Mouse (Mus musculus) neutrophil, adult 5-6 weeks (primary cell): ENCODE data around the gene Ifrd1. TPM values are rescaled to one million over a fixed set of nuclear protein-coding genes. Genes with fewer than 3 reads are reported as not detected.
"Not testable (repeated sequence)": the region's sequence is repeated elsewhere in the genome, so short reads cannot be mapped to it uniquely, and the experiment has no call there.

Source experiments
- ATAC-seq: fragments of 151-379, 151-347 bp; 2 replicates; pipeline ENCODE4 v1.8.0; 2017; ENCODE audit warnings: mild to moderate bottlenecking, moderate TSS enrichment; ENCODE audit not compliant: insufficient number of reproducible peaks, poor library complexity, low FRiP score, severe bottlenecking; ENCODE audit errors: extremely low read depth
- total RNA-seq: library from RNA; stranded (forward); fragments of 200-1000 nt; gene quantifications from 2 replicates; pipeline ENCODE4 v1.2.3, GENCODE M21; 2017

Gene Ifrd1
- total RNA-seq, 1 experiment from 2014 or later, result 83.0 TPM

DNA sequence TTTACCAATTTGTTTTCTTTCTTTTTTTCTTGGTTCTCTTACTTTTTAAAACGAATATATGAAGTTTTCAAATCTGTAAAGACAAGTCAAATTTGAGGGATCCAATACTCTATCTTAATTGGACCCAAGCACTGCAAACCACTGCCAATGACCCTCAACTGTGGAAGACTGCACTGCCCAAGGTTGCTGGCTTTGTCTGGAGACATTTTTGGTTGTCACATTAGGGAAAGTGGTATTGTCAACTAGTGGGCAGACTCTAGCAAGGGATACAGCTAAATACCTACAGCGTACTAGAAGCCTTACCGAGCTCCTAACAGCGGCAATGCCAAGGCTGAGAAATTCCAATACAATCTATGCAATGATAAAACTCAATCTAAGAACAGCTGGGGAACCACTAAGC is 40.4 kb downstream of the Ifrd1 start:
- no peak for ATAC-seq

DNA sequence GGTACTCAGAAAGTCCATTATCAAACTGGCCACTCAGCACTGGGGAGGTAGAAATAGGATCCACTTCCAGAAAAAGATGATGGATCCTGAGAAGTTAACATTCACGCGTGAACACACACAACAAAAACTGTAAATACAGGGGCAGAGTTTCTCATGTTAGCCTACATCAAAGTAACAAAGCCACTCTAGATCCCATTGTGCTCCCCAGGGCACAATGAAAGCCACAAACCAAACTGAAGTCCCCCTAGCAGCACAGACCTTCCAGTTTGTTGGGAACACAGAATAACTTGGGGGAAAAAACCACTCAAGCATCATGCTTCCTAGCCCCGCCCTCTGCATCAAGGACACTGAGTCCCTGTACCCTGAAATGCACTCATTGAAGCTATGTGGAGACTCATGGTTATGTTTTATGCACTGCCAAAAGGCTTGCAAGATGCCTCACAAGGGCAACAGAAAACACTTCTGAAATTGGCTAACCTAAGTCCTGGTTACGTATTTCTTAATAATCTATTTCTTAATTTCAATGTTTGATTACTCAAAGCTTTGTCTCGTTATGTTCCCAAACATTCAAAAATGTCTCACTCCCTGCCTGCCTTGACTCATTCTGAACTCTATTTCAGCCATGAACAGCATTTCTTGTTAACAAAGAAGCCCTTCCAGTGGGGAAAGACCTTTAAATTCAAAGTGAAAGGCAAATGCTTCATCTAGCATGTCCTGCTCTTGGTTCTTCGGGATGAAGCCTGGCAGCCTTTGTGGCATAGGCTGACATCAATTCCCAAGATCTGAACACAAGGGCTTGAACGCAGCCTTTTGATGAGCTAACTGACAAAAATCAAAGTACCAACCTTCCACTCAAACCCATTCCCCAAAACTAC is 45.9 kb downstream of the Ifrd1 start:
- no peak for ATAC-seq

- no peak for ATAC-seq
Observed at GRCm38 (mm10) chr12:40200484-40201235, 47.6 kb downstream of the Ifrd1 start.

- peak; percentile 77 for ATAC-seq
Observed at GRCm38 (mm10) chr12:40199795-40200402, 48.4 kb downstream of the Ifrd1 start.

GRCm38 (mm10) chr12:40199302-40199701 is 49.0 kb downstream of the Ifrd1 start, which contains the start of gene Lsmem1:
Gene Lsmem1, minus strand, starts transcription at chr12:40199490.
- ATAC-seq, result no peak

GRCm38 (mm10) chr12:40198427-40198826 is 49.9 kb downstream of the Ifrd1 start:
- ATAC-seq, result peak; percentile 32; the same call in 1 of the 2 replicates

- no peak for ATAC-seq
Observed at GRCm38 (mm10) chr12:40198019-40198418, 50.3 kb downstream of the Ifrd1 start.

- no peak for ATAC-seq
Observed at GRCm38 (mm10) chr12:40197511-40197910, 50.8 kb downstream of the Ifrd1 start.

DNA sequence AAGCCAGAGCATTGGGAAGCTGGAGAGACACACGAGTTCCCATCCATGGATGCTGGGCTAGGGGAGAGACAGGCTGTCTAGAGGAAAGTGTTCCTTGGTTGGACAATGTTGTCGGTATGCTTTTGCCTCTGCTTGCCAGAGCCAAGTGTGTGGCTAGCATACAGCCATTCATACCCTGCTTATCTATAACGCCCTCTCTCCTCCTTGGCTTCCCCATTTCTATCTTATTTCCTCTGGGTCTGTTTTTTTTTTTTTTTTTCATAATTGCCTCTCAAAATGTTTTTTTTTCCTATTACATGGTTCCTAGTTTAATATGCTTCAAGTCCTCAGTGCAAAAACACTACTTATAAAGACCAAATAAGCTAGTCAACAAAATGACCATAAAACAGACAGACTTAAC is 62.8 kb downstream of the Ifrd1 start:
- ATAC-seq, result no peak

GRCm38 (mm10) chr12:40177089-40177488 is 71.2 kb downstream of the Ifrd1 start:
- ATAC-seq, result 0 out of 2 replicates have a peak, but pooled peaks have one; percentile 41

DNA sequence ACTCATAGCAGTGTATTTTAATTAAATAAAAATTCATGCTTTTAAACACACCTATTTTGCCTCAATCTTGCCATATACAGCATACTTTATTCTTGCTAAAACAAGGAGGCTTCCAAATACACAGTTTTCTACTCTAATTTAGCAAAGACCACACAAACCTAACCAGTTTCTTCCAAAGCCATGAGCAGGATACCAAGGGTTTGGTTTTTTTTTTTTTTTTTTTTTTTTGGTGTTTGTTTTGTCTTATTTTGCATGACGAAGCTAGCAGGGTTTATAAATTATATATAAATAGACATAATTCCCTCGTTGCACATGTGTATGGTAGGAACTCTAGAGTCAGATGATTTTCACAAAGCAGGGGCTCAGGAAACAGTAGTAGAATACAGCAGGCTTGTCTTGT is 72.1 kb downstream of the Ifrd1 start:
- ATAC-seq, result no peak

DNA sequence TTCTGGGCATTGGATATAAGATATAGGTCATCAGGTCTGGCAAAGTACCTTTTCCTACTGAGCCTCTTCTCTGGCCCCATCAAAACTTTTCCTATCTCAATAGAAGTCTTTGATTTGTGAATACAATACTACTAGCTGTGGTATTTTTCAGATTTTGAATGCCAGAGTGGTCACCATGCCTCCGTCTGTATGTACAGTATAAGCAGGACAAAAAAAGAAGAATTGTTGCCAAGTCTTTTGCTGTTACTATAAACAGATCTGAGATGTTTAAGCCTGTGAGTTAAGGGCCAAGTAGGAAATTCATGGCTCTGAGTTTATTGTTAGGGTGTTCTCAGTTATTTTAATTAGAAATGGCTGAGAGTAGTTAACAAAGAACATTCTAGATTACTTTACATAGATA is 73.1 kb downstream of the Ifrd1 start:
- ATAC-seq, result not testable (repeated sequence)

DNA sequence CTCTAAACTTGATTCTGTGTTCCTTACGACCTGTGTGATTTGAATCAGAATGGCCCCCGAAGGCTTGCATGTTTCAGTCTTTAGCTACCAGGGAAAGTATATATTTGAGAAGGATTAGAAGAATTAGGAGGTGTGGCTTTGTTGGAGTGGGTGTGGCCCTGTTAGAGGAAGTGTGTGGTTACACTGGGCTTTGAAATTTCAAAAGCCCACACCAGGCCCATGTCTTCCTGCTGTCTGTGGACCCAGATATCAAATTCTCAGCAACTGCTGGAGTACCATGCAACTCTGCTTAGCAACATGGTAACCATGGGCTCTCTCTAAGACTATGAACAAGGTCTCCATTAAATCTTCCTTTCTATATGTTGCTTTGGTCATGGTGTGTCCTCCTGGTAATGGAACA is 76.7 kb downstream of the Ifrd1 start:
- ATAC-seq, result no peak

DNA sequence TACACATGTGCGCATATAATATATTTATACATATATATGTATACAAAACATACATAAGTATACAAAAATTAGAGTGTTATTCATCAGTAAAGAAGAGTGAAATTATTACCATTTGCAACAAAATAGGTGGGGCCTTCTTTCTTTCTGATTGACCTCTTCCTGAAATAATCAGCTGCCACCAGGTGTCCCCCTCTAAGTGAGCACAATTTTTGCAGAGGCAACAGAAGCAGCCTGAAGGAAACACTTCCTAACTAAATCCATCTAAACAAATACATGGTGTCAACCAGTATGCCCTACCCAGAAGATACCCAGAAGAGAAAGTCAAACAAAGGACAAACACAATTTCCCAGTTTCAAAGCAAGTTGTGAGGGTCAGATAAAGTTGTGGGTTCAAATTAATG is 78.6 kb downstream of the Ifrd1 start:
- no peak for ATAC-seq

GRCm38 (mm10) chr12:40164621-40165020 is 83.7 kb downstream of the Ifrd1 start:
- peak; percentile 66; the same call in 1 of the 2 replicates for ATAC-seq

GRCm38 (mm10) chr12:40160777-40161176 is 87.5 kb downstream of the Ifrd1 start:
- no peak for ATAC-seq

- no peak for ATAC-seq
Observed at GRCm38 (mm10) chr12:40154188-40154587, 94.1 kb downstream of the Ifrd1 start.

DNA sequence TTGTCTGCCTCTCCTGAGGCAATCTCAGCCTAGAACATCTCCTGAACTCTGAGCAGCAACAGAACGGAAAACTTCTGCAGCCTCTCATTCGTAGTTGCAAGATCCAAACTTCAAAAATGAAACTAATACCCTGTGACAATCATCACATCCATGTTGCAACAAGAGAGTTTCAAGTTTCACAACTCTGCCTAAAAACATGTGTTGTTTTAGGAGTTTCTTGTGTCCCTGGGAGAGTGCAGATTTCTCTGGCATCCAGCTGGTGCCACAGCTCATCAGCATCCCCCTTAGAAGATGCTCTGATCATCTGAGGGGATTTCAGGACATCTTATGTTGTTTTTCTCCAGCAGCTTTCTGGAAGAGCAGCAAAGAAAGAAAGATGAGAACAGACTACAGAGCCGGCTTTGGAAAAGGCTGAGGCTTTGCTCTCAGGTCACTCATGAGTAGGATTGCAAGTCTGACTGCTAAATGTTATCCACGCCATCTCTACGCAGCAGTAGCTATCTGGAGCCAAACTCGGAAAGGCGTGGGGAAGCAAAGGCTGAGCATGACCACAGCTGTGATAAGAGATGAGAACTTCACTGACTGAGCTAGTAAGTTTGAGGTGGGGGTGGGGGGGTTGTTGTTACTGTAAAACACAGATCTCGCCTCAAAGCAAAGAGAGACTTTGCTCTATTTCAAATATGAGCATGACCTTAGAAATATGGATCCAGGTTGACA is 95.8 kb downstream of the Ifrd1 start:
- ATAC-seq, result no peak
